Mouse (Mus musculus): ENCODE data around the gene Per1.
"Not testable (repeated sequence)": the region's sequence is repeated elsewhere in the genome, so short reads cannot be mapped to it uniquely, and the experiment has no call there.

The Per1 gene

DNA sequence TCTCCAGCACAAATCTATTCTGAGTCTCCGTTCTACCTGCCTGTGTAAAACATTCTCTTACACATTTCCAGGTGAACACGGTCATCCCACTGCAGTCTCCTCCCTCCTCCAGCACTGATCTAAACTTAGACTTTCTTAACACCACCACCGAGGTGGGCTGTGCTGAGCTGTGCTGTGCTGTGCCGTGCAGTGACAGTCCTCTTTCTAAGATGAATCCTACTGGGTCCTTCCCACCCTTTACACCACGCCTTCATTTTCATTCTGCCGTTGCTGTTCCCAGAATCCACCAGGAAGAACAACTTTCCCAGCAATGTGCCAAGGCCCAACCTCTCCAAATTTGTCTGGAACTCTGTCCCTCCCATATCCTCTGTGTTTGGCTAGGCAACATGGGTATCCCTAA, 8.6 kb upstream of the Per1 start:
- no peak for DNase-seq

DNA sequence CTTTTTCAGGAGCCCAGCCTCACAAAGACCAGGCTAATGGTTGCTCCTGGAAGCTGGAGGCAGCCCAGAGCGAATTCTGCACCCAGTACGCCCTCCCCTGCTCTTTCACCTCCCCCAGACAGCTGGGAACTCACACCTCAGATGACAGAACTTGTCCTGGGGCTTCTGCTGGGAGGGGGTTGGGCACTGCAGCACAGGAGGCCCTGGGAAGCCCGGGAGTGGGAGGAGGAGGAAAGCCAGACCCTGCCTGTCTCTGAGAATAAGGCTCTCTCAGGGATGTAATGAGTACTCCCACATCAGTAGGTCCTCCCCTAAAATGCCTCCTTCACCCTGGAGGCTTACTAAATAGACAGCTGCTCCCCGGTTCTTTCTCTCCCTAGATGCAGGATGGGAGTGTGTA, 7.9 kb upstream of the Per1 start:
- DNase-seq: no peak

DNA sequence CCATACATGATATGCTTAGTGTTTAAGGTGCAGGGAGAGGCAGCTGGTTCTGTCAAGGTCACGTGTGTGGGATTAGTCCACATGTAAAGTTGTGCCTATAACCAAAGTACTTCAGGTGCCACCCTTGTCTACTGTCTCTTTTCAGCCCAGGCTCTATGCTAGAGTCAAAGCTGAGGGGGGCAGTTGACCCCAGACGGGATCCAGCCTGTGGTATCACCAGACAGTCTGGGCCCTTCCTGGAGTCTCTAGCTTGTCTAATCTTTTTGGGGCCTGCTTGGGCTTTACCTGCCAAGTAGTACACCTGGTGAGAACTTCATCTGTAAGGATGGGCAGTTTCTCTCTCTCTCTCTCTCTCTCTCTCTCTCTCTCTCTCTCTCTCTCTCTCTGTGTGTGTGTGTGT, 7.4 kb upstream of the Per1 start:
- no peak for DNase-seq

DNA sequence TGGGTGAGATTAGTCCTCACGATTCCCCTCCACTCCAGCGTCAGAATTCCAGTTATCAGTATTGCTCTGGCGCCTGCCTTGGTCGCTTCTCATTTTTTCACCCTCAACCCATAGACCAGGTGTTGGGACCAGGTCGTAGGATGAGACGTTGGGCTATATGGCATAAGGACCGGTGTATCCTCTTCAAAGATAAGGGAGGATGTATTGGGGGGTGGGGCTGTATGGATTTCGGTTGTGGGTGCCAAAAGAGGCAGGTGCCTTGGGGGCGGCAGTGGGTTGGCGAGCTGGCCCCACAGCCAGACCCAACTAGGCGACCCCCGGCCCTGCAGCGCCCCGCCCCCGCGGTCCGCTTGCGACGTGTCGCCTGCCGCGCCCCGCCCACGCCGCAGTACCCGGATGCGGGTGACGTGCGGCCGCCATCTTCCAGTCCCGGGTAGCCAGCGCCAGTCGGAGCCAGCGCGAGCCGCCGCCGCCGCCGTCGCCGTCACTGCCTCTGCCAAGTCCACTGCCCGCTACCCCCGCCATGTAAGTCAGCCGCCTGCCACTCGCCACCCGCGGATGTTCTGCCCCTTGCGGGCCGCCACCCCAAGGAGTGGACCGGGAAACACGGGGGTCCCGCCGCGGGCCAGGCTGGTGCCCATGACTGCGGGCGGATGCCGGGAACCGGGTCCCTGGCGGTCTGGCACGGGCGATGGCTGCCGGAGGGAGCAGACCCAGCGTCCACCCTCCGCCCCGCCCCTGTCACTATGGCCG, 6.7 kb upstream of the Per1 start, which contains the start of gene Vamp2:
TSS of gene Vamp2 (plus strand) at position 388 of the 753 bp plus-strand sequence.
- peak; percentile 94 for DNase-seq

DNA sequence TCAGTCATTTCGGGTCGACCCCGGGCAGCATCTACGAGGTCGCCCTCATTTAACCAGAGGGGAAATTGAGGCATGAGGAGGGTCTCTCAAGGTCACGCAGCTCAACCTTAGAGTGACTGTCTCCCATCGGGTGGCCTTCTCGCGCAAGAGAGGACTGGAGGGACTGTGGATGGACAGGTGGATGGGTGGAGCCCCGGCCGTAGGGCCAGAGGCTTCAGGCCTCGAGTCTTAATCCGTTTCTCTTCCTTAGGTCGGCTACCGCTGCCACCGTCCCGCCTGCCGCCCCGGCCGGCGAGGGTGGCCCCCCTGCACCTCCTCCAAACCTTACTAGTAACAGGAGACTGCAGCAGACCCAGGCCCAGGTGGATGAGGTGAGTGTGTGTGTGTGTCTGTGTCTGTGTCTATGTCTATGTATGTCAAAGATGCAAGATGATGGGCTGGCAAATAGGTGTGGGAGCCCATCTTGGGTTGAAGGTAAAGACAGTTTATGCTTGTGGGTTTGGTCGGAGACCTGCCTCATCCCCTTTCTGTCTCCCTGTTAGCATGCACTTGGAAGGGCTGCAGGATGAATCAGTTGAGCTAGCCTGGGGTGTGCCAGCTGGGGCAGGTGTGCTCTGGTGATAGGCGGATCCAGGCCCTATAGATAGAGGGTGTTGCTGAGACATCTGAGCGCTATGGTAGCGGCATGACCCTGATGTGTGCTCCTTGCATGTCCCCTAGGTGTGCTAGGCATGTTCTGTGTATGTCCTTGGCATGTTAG, 6.0 kb upstream of the Per1 start:
- DNase-seq: peak; percentile 68

DNA sequence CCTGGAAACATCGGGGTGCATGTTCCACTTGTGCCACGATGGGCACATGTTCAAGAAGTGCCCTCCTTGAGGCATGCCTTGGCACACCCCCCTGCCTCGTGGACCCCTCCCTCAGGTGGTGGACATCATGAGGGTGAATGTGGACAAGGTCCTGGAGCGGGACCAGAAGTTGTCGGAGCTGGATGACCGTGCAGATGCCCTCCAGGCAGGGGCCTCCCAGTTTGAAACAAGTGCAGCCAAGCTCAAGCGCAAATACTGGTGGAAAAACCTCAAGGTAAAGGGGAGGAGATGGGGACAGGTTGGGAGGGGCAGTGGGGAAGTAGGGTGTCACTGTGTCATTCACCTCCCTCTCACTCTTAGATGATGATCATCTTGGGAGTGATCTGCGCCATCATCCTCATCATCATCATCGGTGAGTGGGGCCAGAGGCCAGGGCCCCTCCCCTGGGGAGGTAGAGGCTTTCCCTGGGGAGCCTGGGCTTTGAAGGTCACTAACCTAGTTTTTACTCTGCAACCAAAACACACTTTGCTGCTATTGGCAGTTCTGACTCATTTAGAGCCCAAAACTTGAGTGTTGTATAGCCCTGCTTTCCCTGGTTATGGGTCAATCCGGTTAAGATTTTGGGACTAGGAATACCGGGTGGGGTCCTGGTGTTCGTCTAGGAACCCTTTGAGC, 5.3 kb upstream of the Per1 start:
- no peak for DNase-seq

DNA sequence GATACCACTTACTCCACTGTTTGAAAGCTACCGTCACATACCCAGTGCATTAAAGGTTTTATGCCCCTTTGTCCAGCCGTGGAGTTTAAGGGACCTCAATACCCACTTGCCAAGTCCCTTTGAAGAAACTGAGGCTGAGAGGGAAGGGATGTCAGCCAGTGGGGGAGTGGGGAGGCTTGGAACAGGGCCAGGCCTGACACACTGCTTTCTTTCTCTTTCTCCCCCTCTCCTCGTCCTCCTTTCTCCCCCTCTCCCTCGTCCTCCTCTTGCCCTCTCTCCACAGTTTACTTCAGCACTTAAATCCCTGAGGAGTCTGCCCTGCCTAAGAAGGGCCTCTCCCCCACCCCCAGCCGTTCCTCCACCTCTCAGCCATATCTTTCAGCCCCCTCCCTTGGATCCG, 4.7 kb upstream of the Per1 start:
- DNase-seq: no peak

DNA sequence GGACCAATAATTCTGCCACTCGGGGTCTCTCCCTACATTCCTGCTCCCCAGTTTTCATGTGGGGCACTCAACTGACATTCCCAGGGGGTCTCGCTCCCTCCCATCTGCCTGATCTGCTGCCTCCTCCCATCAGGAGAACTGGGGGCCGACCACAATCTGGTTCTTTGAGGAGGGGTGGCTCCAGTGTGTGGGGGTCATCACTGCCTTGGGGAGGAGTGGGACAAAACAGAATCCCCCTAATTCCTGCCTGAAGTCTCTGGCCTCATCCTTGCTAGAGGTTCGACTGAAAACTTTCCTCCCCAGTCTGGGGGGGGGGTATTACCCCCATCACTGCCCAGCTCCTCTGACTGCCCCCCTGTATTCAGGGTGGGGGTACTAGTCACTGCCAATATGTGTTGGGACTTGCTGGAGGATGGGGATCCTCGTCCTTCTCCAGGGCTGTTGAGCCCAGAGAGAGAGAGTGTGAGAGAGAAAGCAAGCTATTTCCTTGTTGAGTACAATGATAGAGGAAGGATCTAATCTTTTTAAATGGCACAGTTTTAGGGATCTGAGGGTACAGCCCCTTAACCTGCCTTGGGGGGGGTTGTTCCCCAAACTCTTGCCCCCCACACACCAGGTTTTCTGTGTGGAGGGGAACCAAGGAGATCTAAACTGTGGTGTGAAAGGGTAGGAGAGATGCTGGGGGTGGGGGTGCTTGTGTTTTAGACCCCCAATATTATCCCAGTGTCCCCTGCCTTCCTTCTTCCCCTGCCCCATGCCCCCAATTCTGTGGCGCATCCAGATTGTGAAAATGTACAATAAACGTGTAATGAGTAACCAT, 3.2 kb upstream of the Per1 start:
- DNase-seq: no peak

DNA sequence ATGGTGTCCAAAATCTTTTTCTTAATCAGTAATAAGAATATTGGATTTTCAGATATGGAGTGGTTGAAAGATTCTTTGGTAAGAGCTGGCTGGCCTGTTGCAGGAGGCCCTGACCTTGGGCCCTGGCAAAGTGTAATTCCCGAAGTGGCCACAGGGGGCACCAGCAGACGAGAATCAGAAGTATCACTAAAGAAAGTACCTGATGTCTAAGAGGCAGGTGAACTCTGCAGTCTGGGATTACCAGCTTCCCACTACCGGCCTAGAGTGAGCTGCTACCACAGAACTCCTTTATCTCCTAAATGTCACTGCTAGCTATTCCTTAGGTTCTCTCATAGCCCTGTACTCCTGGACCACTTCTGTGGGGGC, 2.6 kb upstream of the Per1 start:
- peak; percentile 94 for DNase-seq

DNA sequence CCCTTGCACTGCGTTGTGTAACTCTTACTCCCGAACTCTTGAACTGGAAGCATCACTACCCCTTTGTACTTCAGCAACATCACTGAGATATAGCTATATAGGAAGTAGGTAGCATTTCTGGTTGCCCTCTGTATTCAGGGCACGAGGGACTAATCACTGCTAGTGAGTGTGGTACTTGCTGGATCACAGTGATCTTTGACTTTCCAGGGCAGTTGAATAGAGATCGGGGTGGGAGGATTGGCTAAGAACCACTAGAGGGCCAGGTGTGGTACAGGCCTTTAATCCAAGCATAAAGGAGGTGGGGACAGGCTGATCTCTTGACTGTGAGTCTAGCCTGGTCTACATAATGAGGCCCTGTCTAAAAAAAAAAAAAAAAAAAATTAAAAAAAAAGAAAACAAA, 2.1 kb upstream of the Per1 start:
- no peak for DNase-seq

DNA sequence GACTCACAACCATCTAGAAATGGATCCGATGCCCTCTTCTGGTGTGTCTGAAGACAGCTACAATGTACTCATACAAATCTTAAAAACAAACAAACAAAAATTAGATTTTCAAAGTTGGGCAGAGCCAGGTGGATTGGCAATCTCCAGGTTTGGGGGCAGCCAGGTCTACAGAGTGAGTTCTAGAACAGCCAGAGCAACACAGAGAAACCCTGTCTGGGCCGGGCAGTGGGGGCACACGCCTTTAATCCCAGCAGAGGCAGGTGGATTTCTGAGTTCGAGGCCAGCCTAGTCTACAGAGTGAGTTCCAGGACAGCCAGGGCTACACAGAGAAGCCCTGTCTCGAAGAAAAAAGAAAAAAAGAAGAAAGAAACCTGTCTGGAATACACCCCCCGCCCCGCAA, 1.2 kb upstream of the Per1 start:
- not testable (repeated sequence) for DNase-seq

DNA sequence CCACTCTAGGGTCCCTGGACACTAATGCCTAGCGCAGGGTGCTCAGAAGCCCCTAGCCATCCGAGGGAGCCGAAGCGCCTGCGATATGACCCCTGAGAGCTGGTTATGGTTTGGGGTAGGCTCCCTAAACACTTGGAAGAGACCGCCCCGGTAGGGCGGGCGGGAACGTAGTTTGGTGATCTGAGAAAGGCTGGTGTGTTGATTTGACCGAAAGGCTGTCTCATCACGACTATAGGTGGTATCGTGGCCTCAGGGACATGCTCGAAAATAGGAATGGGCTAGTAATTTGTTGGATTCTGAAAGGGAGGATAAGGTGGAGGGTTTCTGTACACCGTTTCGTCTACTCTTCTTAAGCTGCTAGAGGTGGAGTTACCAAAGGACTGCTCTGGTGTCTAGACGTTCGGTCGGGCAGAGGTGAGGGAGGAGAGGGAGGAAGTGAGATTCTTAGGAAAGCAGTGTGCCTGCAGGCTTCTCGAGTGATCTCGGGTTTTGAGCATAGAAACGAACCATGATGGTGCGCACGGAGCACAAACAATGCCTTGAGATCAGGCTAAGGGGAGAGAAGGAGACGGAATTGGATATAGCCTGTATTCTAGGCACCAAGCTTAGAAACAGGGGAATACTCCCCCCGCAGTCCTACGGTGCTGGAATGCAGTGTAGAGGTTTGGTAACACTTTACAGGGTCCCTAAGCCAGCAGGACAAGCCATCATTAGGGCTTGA, 654 bp downstream of the Per1 start:
- peak; percentile 63 for DNase-seq

DNA sequence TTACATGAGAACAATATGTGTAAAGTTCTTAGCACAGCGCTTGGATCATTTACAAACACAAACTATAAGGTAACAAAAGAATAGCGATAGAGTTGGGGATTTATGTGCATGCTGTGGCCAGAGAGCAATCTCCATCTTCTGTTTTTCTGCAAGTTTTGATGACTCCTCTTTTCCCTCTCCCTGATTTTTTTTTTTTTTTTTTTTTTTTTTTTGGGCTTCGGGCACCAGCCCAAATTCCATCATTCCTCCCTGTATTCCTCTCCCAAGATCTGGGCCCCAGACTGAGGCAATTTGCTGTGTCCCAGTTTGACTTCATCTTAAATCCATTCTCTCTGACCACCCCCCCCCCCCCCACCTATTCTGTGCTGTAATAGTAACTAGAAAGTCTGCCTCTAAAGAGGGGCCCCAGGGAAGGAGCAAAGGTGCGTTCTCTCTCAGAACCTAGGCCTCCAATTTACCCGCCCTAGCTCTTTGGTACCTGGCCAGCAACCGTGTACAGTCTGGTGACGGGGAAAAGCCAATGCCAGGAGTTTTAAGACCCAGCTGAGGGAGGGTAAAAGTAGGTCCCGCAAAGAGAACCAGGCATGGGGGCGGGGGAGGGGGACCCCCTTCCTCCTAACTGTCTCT, 1.5 kb downstream of the Per1 start:
- no peak for DNase-seq

DNA sequence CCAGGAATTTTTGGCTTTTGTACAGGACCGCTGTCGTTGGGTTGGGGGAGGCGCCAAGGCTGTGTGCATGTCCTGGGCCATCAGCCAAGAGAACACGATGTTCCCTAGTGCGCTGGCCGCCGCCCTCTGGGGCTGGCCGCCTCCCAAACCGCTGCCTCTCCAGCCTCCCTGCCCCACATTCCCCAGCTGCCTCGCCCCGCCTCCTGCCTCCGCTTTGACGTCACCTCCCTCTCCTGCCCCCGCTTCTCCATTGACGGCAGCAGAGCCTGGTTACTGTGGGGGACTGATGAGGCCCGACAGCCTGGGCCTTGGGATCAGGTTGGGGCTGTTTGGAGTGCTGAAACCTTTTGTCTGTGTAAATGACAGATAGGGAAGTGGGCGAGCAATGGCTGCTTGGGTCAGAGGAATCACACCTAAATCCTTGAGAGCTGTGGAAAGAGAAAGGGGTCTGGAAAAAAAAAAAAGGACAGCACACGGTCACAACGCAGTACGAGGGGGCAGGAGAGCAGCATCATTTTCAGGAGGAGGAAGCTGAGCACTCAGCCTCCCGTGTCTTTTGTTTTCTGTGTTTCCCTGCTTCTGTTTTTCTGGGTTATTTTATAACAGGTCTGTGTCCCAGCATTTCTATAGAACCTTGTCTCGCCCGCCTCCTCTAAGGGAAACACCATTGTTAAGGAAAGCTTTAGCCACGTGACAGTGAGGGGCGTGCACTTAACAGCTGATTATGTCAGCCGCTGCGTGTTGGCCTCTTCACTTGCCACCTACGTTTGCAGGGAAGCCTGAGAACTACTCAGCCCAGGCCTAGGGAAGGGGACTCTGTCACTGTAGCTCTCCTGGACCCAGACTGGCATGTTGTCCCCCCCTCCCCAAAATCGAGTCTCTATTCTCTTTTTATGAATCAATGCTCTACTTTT, 2.2 kb downstream of the Per1 start:
- peak; percentile 100 for DNase-seq

DNA sequence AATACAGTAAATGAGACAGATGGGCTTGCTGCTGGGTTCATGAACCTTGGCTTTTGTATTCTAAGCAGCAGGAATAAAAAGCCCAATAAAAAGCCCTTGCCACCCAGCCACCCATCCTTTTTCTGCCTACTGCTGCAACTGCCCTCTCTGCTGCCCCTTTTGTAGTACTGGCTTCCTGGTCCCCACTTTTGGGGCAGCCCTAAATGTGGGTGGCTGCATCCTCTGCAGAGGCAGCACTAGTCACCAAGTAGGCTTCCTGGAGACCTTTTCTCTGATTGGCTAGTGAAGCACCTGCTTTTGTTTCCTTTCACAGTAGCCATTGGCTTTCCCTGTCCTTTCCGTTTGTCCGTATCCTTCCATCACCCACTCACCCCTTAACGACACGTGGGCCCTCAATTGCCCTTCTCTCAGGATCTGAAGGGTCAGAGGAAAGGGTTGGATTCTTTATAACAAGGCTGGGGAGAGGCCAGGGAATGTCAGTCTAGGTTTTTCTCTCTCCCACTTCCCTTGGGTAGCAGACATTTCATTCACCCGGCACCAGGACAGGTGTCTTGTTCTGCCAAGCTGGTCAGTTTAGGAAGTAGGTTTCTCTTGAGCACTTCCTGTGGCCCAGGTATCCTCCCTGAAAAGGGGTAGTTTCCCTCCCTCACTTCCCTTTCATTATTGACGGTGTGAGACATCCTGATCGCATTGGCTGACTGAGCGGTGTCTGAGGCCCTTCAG, 3.2 kb downstream of the Per1 start:
- no peak for DNase-seq

DNA sequence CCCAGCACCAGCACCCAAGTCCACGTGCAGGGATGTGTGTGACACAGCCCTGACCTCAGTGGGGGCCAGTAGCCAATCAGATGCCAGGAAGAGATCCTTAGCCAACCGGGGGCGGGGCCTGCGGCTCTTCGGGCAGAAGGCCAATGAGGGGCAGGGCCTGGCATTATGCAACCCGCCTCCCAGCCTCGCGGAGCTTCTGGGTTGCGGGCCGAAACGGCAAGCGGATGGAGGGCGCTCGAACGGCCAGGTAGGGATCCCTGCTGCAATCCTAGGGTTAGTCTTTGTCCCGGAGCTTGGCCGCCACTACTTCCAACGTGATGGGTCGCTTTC, 3.7 kb downstream of the Per1 start:
- peak; percentile 99 for DNase-seq

DNA sequence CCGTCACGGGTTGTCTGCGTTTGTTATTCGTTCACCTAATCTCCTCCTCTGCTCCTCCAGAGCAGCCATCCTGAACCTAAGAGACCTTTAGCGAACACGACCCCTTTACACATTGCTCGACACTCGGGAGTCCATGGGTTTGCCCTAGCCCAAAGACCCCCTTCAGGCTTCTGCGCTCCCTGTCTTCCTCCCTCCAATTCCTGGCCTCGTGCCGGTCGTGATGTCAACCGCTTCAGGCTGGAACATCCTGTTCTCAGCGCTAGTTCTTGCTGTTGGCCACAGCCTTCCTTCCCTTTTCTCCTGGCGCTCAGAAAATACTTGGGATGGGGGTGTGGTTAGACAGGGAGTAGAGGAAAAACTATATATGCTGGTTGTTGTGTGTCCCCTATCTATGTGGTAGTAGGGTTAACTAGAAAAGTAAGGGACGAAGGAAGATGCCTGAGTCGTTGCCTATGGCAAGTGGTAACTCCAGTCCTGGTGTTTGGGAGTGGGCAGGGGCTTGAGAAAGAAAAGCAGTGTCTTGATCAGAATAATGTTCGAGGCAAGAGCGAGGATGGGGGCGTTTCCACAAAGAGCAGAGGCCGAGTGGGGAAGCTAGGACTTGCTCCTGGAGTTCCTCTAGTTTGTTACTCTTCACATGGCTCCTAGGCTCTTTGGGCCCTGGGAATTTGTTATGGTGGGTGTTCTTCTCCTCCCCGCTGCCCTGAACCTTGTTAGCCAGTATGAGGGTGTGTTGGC, 4.3 kb downstream of the Per1 start:
- DNase-seq: peak; percentile 88

DNA sequence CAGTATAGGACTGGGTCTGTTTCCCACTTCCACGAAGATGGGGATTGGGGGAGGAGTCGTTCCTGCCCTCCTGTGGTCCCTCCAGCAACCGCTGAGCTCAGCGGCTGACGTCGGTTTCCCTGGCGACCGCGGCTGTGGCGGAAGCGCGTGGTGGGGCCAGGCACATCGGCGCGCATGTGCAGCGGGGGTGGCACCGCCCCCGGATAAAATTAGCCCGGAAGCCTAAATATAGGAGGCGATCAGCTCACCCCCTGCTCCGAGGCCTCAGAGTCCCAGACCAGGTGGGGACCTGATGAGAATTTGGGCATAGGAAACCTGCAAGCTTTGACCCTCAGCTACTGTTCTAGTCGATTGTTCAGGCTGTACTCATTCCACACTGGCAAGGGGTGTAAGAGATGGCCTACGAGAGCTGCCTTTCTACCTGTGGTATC, 4.9 kb downstream of the Per1 start:
- peak; percentile 90 for DNase-seq

DNA sequence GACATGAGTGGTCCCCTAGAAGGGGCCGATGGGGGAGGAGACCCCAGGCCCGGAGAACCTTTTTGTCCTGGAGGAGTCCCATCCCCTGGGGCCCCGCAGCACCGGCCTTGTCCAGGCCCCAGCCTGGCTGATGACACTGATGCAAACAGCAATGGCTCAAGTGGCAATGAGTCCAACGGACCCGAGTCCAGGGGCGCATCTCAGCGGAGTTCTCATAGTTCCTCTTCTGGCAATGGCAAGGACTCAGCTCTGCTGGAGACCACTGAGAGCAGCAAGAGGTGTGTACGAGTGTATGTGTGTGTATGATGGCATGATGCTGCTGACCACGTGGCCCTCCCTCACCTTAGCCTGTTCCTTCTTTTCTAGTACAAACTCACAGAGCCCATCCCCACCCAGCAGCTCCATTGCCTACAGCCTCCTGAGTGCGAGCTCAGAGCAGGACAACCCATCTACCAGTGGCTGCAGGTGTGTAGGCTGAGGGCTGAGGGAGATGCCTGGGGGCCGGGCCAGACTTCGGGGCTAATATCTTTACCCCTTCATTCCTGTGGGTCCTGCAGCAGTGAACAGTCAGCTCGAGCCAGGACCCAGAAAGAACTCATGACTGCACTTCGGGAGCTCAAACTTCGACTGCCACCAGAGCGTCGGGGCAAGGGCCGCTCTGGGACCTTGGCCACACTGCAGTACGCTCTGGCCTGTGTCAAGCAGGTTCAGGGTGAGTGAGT, 5.8 kb downstream of the Per1 start:
- no peak for DNase-seq

Measured in kidney, adult 18-20 months (tissue).